19 mouse cellular contexts compared by ENCODE assay signal in the genomic region with DNA sequence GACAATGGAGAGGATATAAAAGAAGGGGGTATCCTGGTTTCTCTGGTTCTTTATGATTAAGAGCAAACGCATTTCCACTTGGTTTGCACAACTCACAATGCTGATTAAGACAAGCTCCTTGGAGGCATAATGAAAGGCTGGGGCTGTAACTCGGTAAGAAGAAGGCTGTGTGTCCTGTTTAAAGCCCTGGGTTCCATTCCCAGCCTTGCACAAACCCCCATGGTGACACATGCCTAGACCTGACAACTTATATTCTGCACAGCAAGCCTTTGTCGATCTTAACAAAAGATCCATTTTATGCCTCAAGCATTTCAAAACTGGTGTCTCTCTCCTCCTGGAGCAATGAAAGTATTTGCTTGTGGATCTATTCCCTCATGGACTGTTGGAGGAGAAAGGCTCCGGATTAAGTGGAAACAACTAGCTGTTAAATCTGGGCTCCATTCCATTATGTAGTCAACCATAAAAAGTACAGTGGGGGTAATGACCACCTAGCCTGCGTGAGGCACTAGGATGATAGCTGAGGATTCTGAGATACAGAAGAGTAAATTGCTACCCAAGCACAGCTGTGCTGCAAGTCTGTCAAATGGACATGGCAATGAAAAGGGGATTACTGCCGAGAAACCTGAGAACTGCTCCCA.
DNase-seq lines count a peak whose midpoint lies in the region; ATAC-seq and TF ChIP-seq lines count a peak whose summit lies in the region.
"Had no signal": no experiment of that assay in that cellular context is flagged by ENCODE, and none has a peak within 500 bp of the region (broad histone marks: within the 10 kb centered on the region; RNA-seq: fewer than 3 reads in every experiment).

No protein-coding gene starts in this region.

- 31% methylated on average over 6 of the region's 6 CpGs for WGBS in hindbrain, postnatal 0 days
- WGBS in hindbrain, embryonic 14.5 days: 23% methylated on average over 6 of the region's 6 CpGs
- 11% methylated on average over 6 of the region's 6 CpGs for WGBS in forebrain, embryonic 12.5 days
- 7% methylated on average over 6 of the region's 6 CpGs for WGBS in midbrain, embryonic 14.5 days

- H3K27me3 ChIP-seq in hindbrain, postnatal 0 days (ENCODE audit: insufficient read depth, low read length): no peaks in the 10 kb centered on the region
- H3K27me3 ChIP-seq in hindbrain, embryonic 14.5 days (ENCODE audit: control insufficient read depth, insufficient read depth, low read length): no peaks in the 10 kb centered on the region
- H3K27me3 ChIP-seq in forebrain, embryonic 12.5 days: no peaks in the 10 kb centered on the region
- H3K27me3 ChIP-seq in midbrain, embryonic 14.5 days (ENCODE audit: control insufficient read depth, insufficient read depth, low read length): no peaks in the 10 kb centered on the region
- H3K27me3 ChIP-seq: intestine, embryonic 15.5 days; liver, embryonic 13.5 days; lung, embryonic 15.5 days; neural tube, embryonic 15.5 days had no signal

- H3K27ac ChIP-seq in hindbrain, postnatal 0 days: no peak overlapping the region
- no peak overlapping the region for H3K27ac ChIP-seq in hindbrain, embryonic 14.5 days
- peak overlapping the region; percentile 72 for H3K27ac ChIP-seq in forebrain, embryonic 12.5 days
- 0 out of 2 replicates have a peak overlapping the region, but pooled peaks have one; percentile 6 for H3K27ac ChIP-seq in midbrain, embryonic 14.5 days (replicated peaks; ENCODE audit: low read depth, low read length)
- H3K27ac ChIP-seq: intestine, embryonic 15.5 days; liver, embryonic 13.5 days; lung, embryonic 15.5 days; neural tube, embryonic 15.5 days had no signal

- H3K36me3 ChIP-seq in hindbrain, postnatal 0 days (ENCODE audit: insufficient read depth, low read length): no peaks in the 10 kb centered on the region
- no peaks in the 10 kb centered on the region for H3K36me3 ChIP-seq in hindbrain, embryonic 14.5 days (replicated peaks; ENCODE audit: control insufficient read depth, insufficient read depth)
- no peaks in the 10 kb centered on the region for H3K36me3 ChIP-seq in forebrain, embryonic 12.5 days (replicated peaks)
- H3K36me3 ChIP-seq in midbrain, embryonic 14.5 days (ENCODE audit: control insufficient read depth, insufficient read depth, low read length): no peaks in the 10 kb centered on the region
- H3K36me3 ChIP-seq: intestine, embryonic 15.5 days; liver, embryonic 13.5 days; lung, embryonic 15.5 days; neural tube, embryonic 15.5 days had no signal

- H3K4me1 ChIP-seq in hindbrain, postnatal 0 days (ENCODE audit: insufficient read depth, low read length): peaks cover 6% of the 10 kb centered on the region
- H3K4me1 ChIP-seq in hindbrain, embryonic 14.5 days (replicated peaks; ENCODE audit: control insufficient read depth, insufficient read depth, low read length): peaks cover 29% of the 10 kb centered on the region
- H3K4me1 ChIP-seq in forebrain, embryonic 12.5 days: peaks cover 56% of the 10 kb centered on the region
- H3K4me1 ChIP-seq in midbrain, embryonic 14.5 days (ENCODE audit: control insufficient read depth, insufficient read depth, low read length): peaks cover 33% of the 10 kb centered on the region

- H3K4me2 ChIP-seq in hindbrain, postnatal 0 days (ENCODE audit: low read depth, low read length): no peak overlapping the region
- no peak overlapping the region for H3K4me2 ChIP-seq in hindbrain, embryonic 14.5 days (replicated peaks)
- H3K4me2 ChIP-seq in forebrain, embryonic 12.5 days: no peak overlapping the region
- H3K4me2 ChIP-seq in midbrain, embryonic 14.5 days (ENCODE audit: low read length): no peak overlapping the region
- H3K4me2 ChIP-seq: intestine, embryonic 15.5 days; liver, embryonic 13.5 days; lung, embryonic 15.5 days; neural tube, embryonic 15.5 days had no signal

- peak; percentile 22 for DNase-seq in hindbrain, postnatal 0 days (ENCODE audit: low spot score)
- DNase-seq in hindbrain, embryonic 14.5 days (ENCODE audit: low spot score): no peak
- DNase-seq in brain, adult 2 months (ENCODE audit: low read depth, low spot score): peak; percentile 39
- DNase-seq in midbrain, embryonic 14.5 days: peak; percentile 39
- DNase-seq in natural killer cell, adult 2 months (ENCODE audit: low spot score in 2 of 2): no peak
- no peak for DNase-seq in adrenal gland, adult (ENCODE audit: inconsistent age in 2 of 2, low spot score in 1 of 2)
- DNase-seq: adrenal gland, postnatal 14 days; B cell, adult 2 months; cerebellum, adult 9-10 months; heart, postnatal 4 days; kidney, postnatal 10 days; left cerebral cortex, postnatal 4 days; liver, embryonic 13.5 days; thymus, postnatal 4 days had no signal

- no peaks in the 10 kb centered on the region for H3K9me3 ChIP-seq in hindbrain, postnatal 0 days (ENCODE audit: low read length)
- no peaks in the 10 kb centered on the region for H3K9me3 ChIP-seq in hindbrain, embryonic 14.5 days (ENCODE audit: control insufficient read depth, low read length)
- H3K9me3 ChIP-seq in forebrain, embryonic 12.5 days: no peaks in the 10 kb centered on the region
- no peaks in the 10 kb centered on the region for H3K9me3 ChIP-seq in midbrain, embryonic 14.5 days (ENCODE audit: control insufficient read depth, low read length)
- H3K9me3 ChIP-seq: intestine, embryonic 15.5 days; liver, embryonic 13.5 days; lung, embryonic 15.5 days; neural tube, embryonic 15.5 days had no signal

- no peak for ATAC-seq in hindbrain, postnatal 0 days
- no peak for ATAC-seq in hindbrain, embryonic 14.5 days (ENCODE audit: low FRiP score)
- ATAC-seq in forebrain, embryonic 12.5 days (ENCODE audit: low FRiP score): peak; percentile 57
- no peak for ATAC-seq in midbrain, embryonic 14.5 days (ENCODE audit: low FRiP score, low TSS enrichment)
- ATAC-seq: intestine, embryonic 15.5 days had no signal

- TF ChIP-seq CTCF in hindbrain, postnatal 0 days (IDR thresholded peaks at IDR 0.05; ENCODE audit: low read depth): no peak

- no peak overlapping the region for H3K4me3 ChIP-seq in hindbrain, postnatal 0 days (ENCODE audit: low read length)
- H3K4me3 ChIP-seq in hindbrain, embryonic 14.5 days (replicated peaks; ENCODE audit: low read length): no peak overlapping the region
- no peak overlapping the region for H3K4me3 ChIP-seq in forebrain, embryonic 12.5 days (replicated peaks)
- no peak overlapping the region for H3K4me3 ChIP-seq in midbrain, embryonic 14.5 days (replicated peaks; ENCODE audit: low read depth, low read length)
- H3K4me3 ChIP-seq: erythroblast, embryonic 14.5 days; intestine, embryonic 15.5 days; liver, embryonic 13.5 days; lung, embryonic 15.5 days; neural tube, embryonic 15.5 days had no signal

- no peak overlapping the region for H3K9ac ChIP-seq in hindbrain, postnatal 0 days (replicated peaks; ENCODE audit: low read length)
- H3K9ac ChIP-seq in hindbrain, embryonic 14.5 days: no peak overlapping the region
- H3K9ac ChIP-seq in forebrain, embryonic 12.5 days: no peak overlapping the region
- H3K9ac ChIP-seq in midbrain, embryonic 14.5 days (replicated peaks; ENCODE audit: low read length): no peak overlapping the region
- H3K9ac ChIP-seq: intestine, embryonic 15.5 days; liver, embryonic 13.5 days; lung, embryonic 15.5 days; neural tube, embryonic 15.5 days had no signal

Comparison
In these comparisons a context has a peak if more than half of its experiments do, and no peak if none do; other contexts are left out.
1. DNase-seq: peak in hindbrain, postnatal 0 days (single experiment), brain, adult 2 months (single experiment) and midbrain, embryonic 14.5 days (single experiment); none in hindbrain, embryonic 14.5 days (single experiment), natural killer cell, adult 2 months (0 of 2) and adrenal gland, adult (0 of 2).
2. H3K27ac ChIP-seq: peak in forebrain, embryonic 12.5 days (single experiment) and midbrain, embryonic 14.5 days (single experiment); none in hindbrain, postnatal 0 days (single experiment) and hindbrain, embryonic 14.5 days (single experiment).